Mouse (Mus musculus) skeletal muscle tissue, adult 2 months (tissue): ENCODE measurements at regions not wholly inside any gene's neighbourhood (a gene's known extent, or its start where the extent isn't known, plus 50 kb on each side); places are given as distances from the start of the nearest gene placed in this dataset.

Experiments used
- DNase-seq: peaks from one replicate; pipeline ENCODE4 v3.0.0-alpha.2; 2012; ENCODE audit warnings: low read depth, low spot score

GRCm38 (mm10) chr7:136767231-136767630 is 127.2 kb upstream of the Mgmt start:
- DNase-seq: peak; percentile 22

- no peak for DNase-seq
Observed at GRCm38 (mm10) chr7:136780708-136781107, 113.7 kb upstream of the Mgmt start.

- DNase-seq: no peak
Observed at GRCm38 (mm10) chr7:136791162-136791561, 103.3 kb upstream of the Mgmt start.

GRCm38 (mm10) chr7:136792131-136792530 is 102.3 kb upstream of the Mgmt start:
- DNase-seq: no peak

GRCm38 (mm10) chr7:136796415-136796814 is 98.0 kb upstream of the Mgmt start:
- DNase-seq: no peak

DNA sequence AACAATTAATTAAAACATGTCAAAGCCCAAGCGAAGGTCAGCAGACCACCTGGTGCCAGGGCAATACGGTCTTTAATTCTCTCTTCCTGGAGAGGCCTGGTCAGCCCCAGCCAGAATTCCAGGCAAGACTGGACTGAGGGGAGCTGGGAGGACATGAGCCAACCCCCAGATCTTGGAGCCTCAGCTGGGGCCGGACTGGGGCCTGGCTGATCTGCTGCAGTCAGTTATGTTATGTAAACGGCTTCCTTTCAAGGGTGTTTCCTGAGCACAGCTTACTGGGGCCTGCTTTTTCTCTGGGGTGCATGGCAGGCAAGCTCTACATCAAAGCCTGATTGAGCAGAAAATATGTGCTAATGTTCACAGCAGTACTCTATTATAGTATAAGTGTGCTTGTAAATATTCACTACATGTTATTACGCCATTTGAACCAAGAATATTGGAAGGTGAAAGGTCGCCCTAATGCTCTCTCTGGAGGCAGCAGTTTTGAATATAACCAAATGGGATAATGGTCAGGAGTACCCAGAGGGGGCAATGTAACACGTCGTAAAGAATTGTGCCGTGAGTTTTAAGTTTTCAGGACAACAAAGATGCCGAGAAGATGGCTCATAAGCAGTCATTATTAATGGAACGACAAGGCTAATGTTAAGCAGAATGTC is 96.5 kb upstream of the Mgmt start:
- no peak for DNase-seq

DNA sequence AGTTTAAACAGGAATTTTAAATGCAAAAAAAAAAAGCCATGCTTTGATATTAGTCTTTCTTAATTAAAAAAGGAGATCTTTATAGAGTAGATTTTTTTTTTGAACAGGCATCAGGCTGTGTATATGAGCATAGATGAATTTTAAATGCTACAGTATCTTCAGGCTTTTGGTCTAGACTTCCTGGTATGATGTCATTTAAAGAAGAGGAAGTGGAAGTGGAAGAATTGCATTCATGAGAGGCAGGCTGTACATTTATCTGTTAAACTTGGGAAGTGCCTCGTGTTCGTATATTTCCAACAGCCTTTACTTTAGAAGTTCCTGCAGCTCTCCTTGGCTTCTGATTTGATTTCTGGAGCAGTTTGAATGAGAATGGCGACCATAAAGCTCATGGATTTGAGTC is 95.8 kb upstream of the Mgmt start:
- DNase-seq: no peak

DNA sequence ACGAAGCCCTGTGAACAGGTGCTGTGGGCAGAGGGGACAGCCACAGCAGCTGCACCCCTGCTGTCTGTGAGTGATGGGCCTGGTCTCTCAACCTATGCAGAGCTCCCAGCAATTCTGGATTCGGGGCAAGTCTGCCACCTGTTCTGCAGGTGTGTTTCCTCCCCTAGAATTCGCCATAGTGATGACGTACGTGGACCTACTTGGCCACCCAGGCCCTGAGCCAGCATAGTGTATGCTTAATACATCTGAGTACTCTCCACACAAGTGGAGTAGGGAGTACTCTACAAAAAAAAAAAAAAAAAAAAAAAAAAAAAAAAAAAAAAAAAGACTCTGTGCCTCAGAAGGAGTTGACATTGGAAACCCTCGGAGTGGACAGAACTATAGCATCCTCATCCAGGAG is 87.3 kb upstream of the Mgmt start:
- no peak for DNase-seq

DNA sequence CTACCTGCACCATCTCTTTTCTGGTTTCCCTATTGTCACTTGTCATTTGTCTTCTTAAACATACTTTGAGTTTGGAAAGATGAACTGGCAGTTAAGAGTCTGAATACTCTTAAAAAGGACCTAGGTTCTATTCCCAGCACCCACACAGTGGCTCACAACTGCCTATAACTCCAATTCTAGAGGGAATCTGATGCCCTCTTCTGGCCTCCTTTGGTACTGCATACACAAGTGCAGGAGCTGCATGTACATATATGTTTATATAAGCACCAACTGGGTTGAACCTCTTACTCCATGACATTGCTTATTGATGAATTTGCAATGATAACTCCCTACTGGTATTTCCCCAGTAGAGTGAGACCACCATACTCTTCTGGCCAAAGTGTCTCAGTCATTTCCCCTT is 86.4 kb upstream of the Mgmt start:
- DNase-seq: no peak

GRCm38 (mm10) chr7:136809576-136809975 is 84.8 kb upstream of the Mgmt start:
- no peak for DNase-seq

GRCm38 (mm10) chr7:136813691-136814325 is 80.6 kb upstream of the Mgmt start:
- no peak for DNase-seq

DNA sequence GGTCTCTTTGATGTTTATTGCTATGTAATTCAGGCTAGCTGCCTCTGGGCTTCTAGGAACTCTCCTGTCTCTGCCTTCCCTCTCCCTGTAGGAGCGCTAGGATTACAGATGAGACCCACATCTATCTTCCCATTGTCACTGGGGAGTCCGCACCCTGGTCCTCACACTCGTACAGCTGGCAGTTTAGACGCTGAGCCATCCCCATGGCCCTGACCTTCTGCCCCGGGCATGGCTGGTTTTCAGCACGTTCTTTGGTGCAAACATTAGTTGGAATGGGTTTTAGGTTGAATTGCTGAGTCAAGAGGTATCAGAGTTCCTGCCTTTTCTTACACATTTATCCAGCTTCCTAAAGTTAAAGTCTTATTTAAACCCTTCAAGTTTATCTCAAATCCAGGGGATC is 79.7 kb upstream of the Mgmt start:
- DNase-seq: no peak

- DNase-seq: no peak
Observed at GRCm38 (mm10) chr7:136820291-136820690, 74.1 kb upstream of the Mgmt start.

DNA sequence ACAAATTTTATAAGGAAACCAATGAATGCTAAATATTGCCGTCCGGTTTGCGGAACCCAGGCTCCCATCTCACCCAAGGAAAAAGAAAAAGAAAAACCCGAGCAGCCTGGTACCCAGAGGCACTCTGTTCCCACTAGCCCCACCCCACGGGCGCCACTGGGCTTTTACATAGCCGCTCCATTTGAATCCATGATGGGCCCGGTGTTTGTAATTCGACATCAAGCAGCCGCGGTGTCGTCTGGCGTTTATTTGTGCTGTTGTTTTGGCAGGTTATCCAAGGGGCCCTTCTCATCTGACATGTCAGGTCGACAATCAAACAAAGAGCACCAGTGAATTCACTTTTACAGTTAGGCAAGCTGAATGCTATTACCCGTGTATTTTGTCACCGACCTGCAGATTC is 68.8 kb upstream of the Mgmt start:
- no peak for DNase-seq

- no peak for DNase-seq
Observed at GRCm38 (mm10) chr7:136829621-136830313, 64.6 kb upstream of the Mgmt start.

DNA sequence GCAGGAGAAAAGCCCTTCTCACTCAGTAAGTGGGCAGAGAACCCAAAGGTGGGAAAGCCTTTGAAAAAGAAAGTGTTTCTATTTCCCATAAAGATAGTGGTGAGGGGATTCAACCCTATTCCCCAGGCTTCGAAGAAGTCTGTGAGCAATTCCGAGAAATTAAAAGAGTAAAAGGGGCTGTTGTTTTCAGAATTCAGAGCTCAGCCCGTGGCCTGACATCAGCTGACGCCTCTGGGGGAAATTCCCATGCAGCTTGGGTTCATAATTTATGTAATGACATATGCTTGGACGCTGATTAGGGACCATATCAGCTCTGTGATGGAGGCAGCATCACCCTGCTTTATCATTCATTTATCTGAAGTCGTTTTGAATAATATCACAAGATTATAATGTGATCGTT is 62.0 kb upstream of the Mgmt start:
- no peak for DNase-seq

- DNase-seq: peak; percentile 19
Observed at GRCm38 (mm10) chr7:136838971-136839370, 55.4 kb upstream of the Mgmt start.

DNA sequence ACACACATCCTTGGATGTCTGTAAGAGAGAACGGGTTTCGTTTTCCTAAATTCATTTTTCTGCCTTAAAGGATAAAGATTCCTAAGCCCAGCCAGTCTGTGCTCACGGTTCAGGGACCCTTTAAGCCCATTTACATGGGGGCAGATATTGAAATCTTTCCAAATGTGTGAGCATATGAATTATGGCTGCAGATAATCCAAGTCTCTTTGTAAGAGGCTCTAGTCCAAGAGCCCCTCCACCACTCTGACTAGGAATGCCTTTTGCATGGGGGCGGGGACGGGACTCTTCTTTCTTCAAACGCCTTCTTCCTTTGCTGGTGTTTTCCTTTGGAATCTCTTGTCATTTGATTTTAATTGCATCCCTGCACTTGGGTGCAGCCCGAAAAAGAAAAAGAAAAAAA is 54.2 kb upstream of the Mgmt start:
- no peak for DNase-seq

DNA sequence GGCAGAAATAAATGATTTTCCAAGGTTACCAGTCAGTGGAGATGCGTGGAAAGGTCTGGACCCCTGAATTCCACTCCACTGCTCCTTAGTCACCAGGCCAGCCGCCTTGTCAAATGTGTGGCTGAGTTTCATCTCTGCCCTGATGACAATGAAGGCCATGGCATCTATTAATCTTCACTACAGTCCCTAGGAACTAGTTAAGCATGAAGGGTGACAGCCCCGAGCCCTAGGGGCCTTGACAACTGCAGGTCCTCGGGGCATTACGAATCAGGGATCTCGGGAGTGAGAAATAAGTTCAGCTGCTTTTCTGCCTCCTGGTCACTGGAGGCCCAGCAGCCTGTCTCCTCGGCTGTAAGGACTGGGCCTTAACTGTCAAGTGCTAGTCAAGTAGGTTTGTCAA is 51.7 kb upstream of the Mgmt start:
- DNase-seq: no peak

GRCm38 (mm10) chr7:136844282-136844681 is 50.1 kb upstream of the Mgmt start:
- DNase-seq: no peak
